Mouse (Mus musculus) mesoderm, embryonic 11.5 days (tissue): ENCODE data around the gene Dync1i1.
A peak's percentile ranks its signal among the peaks of the same experiment; 100 is the strongest.

ENCODE experiments used
- DNase-seq: peaks from one replicate; pipeline ENCODE4 v3.0.0-alpha.2; 2012; ENCODE audit warnings: low read depth, low spot score

Dync1i1 gene

GRCm38 (mm10) chr6:5854048-5854836 is 128.8 kb downstream of the Dync1i1 start:
- no peak for DNase-seq

GRCm38 (mm10) chr6:5855526-5855925 is 130.1 kb downstream of the Dync1i1 start:
- no peak for DNase-seq

GRCm38 (mm10) chr6:5858371-5858770 is 132.9 kb downstream of the Dync1i1 start:
- DNase-seq = peak; percentile 68

- peak; percentile 26 for DNase-seq
Measured at GRCm38 (mm10) chr6:5858901-5859598, 133.6 kb downstream of the Dync1i1 start.

- DNase-seq = no peak
Measured at GRCm38 (mm10) chr6:5859630-5860029, 134.2 kb downstream of the Dync1i1 start.

GRCm38 (mm10) chr6:5866091-5866490 is 140.7 kb downstream of the Dync1i1 start:
- no peak for DNase-seq

GRCm38 (mm10) chr6:5867221-5867620 is 141.8 kb downstream of the Dync1i1 start:
- no peak for DNase-seq

- no peak for DNase-seq
Measured at GRCm38 (mm10) chr6:5871060-5871459, 145.6 kb downstream of the Dync1i1 start.

GRCm38 (mm10) chr6:5871581-5872298 is 146.3 kb downstream of the Dync1i1 start:
- DNase-seq = no peak

GRCm38 (mm10) chr6:5889341-5889740 is 163.9 kb downstream of the Dync1i1 start:
- DNase-seq = no peak

- no peak for DNase-seq
Measured at GRCm38 (mm10) chr6:5911295-5911694, 185.9 kb downstream of the Dync1i1 start.

- no peak for DNase-seq
Measured at GRCm38 (mm10) chr6:5915028-5915427, 189.6 kb downstream of the Dync1i1 start.

GRCm38 (mm10) chr6:5920670-5921069 is 195.2 kb downstream of the Dync1i1 start:
- DNase-seq = peak; percentile 7

GRCm38 (mm10) chr6:5922676-5923075 is 197.2 kb downstream of the Dync1i1 start:
- DNase-seq = no peak

GRCm38 (mm10) chr6:5923148-5923547 is 197.7 kb downstream of the Dync1i1 start:
- DNase-seq = no peak

- DNase-seq = no peak
Measured at GRCm38 (mm10) chr6:5930140-5930539, 204.7 kb downstream of the Dync1i1 start.

- peak; percentile 13 for DNase-seq
Measured at GRCm38 (mm10) chr6:5935587-5936353, 210.3 kb downstream of the Dync1i1 start.

- DNase-seq = no peak
Measured at GRCm38 (mm10) chr6:5949812-5950392, 224.5 kb downstream of the Dync1i1 start.

- DNase-seq = peak; percentile 51
Measured at GRCm38 (mm10) chr6:5956316-5956913, 231.0 kb downstream of the Dync1i1 start.

GRCm38 (mm10) chr6:5960728-5961127 is 235.3 kb downstream of the Dync1i1 start:
- DNase-seq = no peak

- DNase-seq = no peak
Measured at GRCm38 (mm10) chr6:5961960-5962359, 236.5 kb downstream of the Dync1i1 start.
